Mouse (Mus musculus) kidney, embryonic 15.5 days (tissue): ENCODE results near the gene Adcy10. TPM values are rescaled to one million over a fixed set of nuclear protein-coding genes. Genes with fewer than 3 reads are reported as not detected.

Source experiments
- polyA plus RNA-seq: library from polyadenylated mRNA; unstranded; fragments of >200 nt; fragmentation: Nextera tagmentation; extraction: Ambion mirVana; gene quantifications from 2 replicates; pipeline ENCODE4 v1.2.1, GENCODE M21; 2015

The Adcy10 gene
- polyA plus RNA-seq, 1 experiment from 2014 or later, result 0.23 TPM

Other genes starting within 250 kb of the Adcy10 start
- gene Tiprl, start 248.2 kb upstream of the Adcy10 start, polyA plus RNA-seq, result 99.3 and 104 TPM in 2 replicates
- gene Gpr161, start 189.4 kb upstream of the Adcy10 start, polyA plus RNA-seq, result 1.2 and 1.5 TPM in 2 replicates
- 15.6 and 18.1 TPM in 2 replicates for gene Dcaf6, start 24.7 kb upstream of the Adcy10 start, polyA plus RNA-seq
- gene Mpc2, start 24.5 kb upstream of the Adcy10 start, polyA plus RNA-seq, result 258 and 309 TPM in 2 replicates
- gene Mpzl1, start 149.4 kb downstream of the Adcy10 start, polyA plus RNA-seq, result 203 and 207 TPM in 2 replicates
- gene Rcsd1, start 224.6 kb downstream of the Adcy10 start, polyA plus RNA-seq, result 56.2 and 57.8 TPM in 2 replicates